Mouse (Mus musculus) heart, adult 18-20 months (tissue): Measurements from ENCODE around the gene Adgra3. TPM values are rescaled to one million over a fixed set of nuclear protein-coding genes. Genes with fewer than 3 reads are reported as not detected.

Experiments
- DNase-seq, 2 experiments: peaks; one replicate each; pipeline ENCODE4 v3.0.0; 2021 to 2022; ENCODE audit warnings: mixed read lengths in 1 of 2
- total RNA-seq, 2 experiments: library from RNA; stranded (reverse); gene quantifications; 2 replicates each; pipeline ENCODE4 v1.2.3; 2021

Gene Adgra3
- total RNA-seq, 2 experiments from 2014 or later, result 20.0 to 31.3 TPM

DNA sequence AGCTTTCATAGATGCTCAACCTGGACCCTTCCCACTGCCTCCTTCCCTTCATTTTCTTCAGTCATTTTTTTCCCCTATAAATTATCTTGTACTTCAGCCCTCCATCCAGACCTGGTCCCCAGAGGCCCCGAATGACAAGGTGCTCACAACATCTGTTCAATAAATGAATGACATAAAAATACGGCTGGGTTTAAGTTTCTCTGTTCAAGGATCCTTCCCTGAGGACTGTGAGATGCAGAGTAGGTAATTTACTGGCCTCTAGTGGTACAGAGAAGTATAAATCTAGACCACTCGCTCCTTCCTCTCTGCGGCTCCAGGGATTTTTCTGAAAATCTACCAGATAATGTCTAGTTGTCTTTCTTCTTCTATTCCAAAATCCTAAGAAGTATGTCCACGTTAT is 26.5 kb downstream of the Adgra3 start:
- peak in 1 of 2 experiments; percentile 44 for DNase-seq

DNA sequence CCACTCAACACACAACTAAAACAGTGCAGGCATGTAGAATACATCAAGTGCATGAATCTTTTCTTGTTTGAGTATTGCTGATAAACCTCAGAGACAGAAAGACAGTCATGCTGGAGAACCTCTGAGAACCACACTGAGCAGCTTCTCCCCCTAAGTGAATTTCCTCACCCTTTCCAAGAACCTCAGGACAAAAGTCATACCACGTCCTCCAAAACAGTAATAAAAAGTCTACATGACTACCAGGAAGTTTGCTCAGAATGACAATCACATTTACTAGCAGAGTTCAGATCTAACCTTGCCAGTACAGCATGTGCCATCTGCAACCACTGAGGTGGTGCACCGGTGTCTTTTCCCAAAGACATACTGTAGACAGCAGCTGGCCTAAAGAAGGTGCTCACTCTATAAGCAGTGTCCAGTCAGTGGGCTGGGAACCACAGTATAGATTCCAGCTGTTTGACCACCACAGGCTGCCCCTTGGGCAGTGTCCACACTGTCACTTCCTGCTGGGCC is 27.0 kb downstream of the Adgra3 start:
- DNase-seq, result no peak

DNA sequence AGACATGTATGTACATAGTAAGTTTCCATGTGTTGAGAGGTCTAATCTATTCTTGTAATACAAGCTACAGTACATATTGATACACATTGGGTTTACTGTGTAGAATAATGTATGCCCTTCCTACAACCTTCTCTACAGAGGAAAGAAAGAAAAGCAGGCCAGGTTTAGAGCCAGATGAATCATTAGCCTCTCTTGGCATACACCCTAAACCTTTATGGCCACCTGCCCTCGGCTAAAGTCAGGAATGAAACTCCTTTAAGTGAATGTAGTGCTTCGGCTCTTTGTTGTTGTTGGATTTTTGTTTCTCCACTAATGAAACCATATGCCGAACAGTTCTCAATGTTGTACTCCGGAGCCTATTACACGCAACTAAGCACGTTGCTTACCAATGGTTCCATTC is 27.5 kb downstream of the Adgra3 start:
- no peak for DNase-seq

DNA sequence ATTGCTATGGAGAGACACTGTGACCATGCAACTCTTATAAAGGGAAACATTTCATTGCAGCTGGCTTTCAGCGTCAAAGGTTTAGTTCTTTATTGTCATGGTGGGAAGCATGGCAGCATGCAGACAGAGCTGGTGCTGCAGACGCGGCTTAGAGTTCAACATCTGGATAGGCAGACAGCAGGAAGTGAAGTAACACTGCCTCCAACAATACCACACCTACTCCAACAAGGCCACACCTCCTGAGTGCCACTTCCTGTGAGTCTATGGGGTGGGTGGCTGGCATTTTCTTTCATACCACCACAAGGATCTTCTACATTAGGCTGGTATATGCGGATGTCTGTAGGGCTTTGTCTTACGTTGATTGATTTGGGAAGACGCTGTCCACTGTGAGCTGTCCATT is 29.1 kb downstream of the Adgra3 start:
- no peak for DNase-seq

DNA sequence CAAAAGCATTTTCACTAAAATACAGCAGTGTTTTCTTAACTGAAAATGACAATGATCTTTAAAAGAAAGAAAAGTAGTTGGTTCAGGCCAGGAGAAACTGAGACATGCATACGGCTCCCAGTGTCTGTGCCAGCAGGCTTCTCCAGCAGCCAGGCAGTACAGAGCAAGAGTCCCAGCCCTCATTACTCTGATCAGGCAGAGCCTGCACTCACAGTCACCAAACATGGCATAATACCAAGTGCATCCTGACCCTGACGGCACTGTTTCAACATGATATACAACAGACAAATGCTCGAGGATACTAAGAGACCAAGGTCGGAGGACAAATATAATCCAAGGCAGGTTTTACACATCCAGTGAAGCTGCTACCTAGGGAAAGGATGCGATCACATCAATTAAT is 31.2 kb downstream of the Adgra3 start:
- peak in 1 of 2 experiments; percentile 16 for DNase-seq

DNA sequence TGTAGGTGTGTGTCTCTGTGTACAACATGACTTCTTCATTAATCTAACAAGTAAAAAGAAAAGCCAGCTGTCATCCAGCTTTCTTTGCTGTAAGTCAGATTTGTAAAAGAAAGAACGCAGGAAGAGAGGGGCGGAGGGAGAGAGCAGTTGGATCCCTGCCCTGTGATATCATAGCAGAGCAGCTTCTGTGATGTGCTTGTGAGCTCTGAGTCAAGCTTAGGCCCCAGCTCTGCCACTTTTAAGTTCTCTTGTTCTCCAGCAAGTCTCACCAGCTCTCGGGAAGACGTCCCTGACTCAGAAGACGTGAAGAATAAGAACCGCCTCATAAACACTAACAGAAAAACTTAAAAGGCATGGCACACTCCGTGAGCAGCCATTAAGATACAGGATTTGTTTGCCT is 31.8 kb downstream of the Adgra3 start:
- no peak for DNase-seq

DNA sequence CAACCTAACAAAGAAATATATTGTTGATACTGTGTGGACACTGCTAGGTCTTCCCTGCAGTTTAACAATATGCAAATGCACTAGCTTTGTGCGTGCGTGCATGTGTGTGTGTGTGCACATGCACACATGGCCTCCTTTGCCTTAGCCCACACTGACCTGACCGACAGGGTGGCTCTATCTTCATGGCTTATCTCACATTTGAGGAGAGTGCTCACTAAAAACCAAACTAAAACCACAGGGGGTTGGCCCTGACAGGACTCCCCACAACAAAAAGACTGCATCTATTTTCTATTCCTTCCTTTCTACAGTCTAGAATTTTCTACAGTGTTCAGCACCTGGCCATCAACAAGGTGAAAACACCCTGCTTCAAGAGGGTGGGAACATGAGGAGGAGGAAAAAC is 32.7 kb downstream of the Adgra3 start:
- DNase-seq, result no peak

DNA sequence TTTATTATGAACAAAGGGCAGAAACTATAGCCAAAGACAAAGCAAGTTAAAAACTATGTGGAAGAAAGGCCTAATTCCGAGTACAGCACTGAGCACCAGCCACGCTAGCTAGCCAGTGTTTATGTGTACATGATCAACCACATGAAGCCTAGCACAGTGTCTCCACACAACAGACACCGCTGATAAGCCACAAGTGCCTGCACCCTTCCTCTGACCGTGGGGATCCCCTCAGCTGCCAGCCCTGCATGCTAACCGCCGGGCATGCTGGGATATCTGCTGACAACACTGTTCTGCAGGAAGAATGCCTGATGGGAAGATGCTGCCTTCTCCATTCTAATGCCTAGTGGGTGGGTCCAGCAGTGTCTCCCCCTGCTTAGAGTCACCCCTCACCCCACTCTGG is 34.7 kb downstream of the Adgra3 start:
- DNase-seq, result no peak

DNA sequence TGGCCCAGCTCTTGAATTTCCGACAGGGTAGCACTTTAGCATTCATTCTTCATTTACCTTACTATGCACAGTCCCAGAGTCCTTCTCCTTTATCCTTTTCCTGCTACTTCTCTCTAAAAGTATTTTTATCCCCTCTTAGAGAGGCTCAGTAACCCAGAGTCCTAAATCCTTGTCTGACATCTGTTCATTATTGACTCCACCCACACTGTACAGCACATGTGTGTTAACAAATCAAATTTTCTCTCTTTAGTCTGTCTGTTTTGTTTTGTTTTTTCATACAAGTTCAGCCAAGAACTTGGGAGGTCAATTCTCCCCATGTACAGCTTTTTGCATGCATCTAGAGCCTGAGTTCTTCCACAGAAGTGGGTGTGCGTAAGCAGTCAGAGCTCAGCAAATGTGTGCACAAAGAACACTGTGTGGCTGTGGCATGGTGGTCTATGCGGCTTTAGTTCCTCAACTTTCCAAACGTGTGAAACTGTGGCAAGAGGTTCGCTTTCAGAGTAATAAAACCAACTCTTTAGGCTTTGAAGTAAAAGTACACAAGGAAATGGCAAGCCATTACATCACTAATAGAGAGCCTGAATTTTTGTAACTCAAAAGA is 42.7 kb downstream of the Adgra3 start:
- DNase-seq, result no peak

DNA sequence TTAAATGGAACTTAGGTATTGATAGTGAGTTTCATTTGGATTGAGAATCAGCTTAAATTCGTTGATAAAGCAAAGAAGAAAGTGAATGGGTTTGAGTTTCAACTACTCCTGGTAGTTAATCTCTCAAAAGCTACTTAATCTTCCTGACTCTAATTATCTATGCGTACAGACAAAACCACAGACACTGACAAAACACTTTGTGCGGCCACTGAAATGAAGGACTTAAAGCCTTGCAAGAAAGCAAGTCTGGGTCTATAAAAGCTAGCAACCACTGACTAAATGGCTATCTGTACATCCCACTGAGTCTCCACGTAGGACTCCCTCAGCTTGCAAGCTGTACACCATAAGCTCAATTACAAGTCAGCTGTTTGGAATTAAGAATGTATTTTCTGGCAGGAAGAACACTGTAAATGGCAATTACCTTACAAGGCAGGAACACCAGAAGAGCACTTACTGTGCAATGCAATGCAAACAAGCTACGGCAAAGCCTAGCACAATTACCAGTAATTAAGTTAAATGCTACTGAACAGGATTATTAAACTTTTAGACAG is 43.6 kb downstream of the Adgra3 start:
- no peak for DNase-seq

DNA sequence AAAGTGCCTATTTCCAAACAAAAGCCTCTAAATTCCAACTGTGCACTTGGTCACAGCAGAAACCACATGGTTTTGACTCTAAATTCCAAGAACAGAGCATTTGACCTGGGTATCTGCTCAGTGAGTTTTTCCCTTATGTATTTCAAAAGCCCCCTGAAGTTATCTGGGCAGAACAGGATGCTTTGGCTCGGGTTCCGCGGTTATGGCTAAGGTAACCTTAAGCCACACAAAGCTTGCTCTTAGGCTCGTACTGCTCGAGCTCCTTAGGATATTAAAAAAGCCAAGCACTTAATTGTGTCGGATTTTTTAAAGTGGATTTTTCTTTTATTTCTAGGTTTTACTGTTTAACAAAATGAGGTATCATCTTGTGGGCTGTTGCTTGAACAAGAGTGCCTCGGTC is 44.1 kb downstream of the Adgra3 start:
- DNase-seq, result no peak

DNA sequence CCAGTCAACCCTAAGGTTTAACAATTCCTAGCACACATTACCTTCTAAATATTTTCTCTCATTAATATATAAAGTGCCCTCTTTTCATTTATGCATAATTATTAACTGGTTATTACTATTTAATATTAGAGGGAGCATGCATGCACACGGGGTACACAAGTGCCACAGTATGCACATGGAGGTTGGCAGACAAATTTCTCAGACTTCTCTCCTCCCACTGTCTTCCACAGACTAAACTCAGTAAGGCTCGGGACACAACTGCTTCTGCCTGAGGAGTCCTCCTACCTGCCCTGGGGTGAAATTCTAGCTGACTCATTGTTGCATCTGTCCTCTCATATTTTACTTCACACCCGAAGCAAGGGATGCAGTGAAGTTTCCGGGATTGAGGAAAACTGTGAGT is 44.8 kb downstream of the Adgra3 start:
- DNase-seq, result no peak

DNA sequence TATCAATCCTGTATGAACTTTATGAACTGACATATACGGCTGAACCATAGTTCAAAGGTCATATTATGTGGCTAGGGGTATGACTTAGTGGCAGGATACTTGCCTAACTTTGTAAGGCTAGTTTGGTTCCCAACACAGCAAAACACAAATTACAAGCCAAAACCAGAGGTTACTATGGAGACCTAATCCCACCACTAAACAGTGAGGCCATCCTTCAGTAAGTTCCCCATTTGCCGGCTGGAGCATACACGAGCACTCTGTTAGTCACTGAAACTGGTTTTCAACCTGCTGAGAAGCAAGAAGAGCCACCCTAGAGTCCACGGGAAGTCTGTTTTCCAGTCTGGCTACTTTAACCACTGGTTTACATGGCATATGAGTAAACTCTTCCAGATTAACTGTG is 50.0 kb downstream of the Adgra3 start:
- no peak for DNase-seq

DNA sequence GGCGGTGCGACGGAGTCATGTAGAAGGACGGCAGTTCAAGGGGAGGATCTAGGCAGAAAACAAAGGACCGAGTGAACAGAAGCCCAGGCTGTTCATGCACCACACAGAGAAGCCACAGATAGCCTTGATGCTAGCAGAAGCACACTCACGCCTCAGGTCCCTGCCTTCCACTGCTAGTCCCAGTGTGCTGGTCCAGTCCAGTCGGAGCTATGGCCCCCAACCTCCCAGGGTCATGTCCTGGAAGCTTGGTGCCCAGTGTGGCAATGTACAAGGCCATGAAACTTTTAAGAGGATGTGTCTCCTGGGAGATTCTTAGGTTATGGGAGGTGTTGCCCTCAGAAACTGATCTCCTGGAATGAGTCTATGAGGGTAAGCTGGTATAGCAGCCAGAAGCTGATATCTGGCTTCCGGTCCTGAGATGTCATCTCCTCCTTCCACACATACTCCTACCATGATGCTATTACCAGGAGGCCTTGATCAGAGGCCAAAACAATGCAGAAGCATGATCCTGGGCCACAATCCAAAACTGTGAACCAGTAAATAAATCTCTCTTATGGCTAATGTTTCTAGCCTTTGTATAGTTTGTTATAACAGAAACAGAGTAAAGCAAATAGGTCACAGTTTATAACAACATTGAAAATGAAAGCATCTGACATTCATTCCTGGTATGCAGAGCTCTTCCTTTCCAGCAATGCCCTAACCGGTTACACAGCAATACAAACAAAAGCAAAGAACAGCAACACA is 51.7 kb downstream of the Adgra3 start:
- peak; percentile 42 to 47 for DNase-seq

DNA sequence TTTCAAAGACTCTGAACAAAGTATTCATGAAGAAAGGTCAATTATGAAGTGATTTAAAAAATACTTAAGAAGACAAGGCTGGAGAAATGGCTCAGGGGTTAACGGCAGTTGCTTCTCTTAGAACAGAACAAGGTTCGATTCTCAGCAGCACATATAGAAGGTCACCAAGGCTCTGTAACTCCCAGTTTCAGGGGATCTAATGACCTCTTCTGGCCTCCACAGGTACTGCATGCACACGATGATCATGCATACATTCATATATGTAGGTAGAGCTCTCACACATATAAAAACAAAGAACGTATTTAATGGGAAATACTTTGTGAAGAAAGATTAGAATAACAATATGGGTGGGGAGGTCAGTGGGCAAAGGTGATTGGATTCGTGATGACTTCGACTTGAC is 56.5 kb downstream of the Adgra3 start:
- peak in 1 of 2 experiments; percentile 21 for DNase-seq

DNA sequence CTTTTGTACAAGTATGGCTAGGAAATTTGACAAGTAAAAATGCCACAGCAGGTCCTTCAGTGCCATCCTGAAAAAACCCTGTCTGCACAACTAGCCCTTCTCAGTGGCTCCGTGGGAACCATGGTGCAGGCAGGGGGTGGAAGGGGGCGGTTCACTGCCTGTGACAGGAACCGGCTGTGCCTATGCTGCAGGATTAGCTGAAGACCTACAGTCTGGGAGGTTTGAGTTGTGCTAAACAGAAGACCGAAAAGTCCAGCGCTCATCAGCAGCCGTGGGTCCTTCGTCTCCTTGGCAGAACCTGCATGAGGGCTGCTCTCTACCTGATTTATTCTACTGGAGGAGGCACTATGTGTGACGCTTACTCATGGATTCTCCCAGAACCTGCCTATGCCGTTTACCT is 59.0 kb downstream of the Adgra3 start:
- no peak for DNase-seq

DNA sequence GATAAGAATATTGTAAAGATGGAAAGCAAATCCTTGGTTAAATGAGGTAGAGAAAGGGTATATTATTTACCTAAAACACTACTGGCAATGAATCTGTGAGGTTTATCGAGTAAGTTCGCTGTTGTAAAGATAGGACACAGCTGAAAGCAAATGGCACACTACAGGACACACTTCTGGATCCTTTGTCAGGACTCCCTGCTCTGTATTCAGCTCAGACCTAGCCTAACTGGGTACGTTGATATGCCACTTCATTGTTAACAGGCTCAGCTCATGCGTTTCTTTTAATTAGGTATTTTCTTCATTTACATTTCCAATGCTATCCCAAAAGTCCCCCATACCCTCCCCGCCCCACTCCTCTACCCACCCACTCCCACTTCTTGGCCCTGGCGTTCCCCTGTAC is 61.8 kb downstream of the Adgra3 start:
- DNase-seq, result no peak

DNA sequence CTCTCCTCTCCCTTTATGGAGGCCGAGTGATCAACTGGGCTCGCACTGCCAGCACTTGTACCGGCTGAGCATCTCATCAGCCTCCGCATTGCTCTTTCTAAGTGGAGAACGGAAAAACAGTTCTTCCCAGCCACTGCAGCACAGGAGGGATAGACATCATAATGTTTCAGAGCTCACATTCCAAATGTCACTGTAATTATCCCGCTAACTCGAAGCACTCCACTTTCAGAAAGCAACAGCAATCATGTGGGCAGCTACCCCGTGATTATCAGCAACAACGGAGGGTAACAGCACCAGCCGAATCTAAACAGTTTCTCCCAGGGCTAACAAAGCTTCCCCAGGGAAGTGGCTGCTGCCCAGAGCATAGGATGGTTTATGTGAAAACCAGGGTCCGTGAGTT is 62.3 kb downstream of the Adgra3 start:
- DNase-seq, result no peak

DNA sequence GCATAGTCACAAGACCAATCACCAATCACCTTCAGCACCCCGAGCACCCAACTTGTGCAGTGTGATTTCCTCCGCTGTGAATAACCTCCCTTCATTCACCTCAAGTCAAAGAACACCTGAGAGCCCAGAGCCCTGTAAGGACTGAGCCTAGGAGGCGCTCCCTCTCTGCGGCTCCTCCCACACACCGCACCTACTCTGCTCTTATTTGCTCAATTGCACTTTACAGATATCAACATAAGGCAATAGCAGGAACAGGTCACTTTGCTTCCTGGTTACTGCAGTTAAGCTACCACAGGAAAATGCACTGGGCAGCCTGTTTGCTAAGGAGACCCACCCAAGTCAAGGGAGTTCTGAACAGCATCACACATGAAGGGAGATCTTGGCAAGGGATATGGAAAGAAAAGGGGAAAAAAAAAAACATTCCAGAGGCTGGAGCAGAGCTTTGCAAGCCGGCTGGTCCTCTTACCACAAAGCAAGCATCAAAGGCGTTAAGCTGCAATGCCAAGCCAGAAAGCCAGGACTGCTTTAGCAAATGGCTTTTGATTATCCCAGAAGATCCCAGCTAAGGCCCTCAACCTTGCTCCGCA is 68.0 kb downstream of the Adgra3 start:
- no peak for DNase-seq

DNA sequence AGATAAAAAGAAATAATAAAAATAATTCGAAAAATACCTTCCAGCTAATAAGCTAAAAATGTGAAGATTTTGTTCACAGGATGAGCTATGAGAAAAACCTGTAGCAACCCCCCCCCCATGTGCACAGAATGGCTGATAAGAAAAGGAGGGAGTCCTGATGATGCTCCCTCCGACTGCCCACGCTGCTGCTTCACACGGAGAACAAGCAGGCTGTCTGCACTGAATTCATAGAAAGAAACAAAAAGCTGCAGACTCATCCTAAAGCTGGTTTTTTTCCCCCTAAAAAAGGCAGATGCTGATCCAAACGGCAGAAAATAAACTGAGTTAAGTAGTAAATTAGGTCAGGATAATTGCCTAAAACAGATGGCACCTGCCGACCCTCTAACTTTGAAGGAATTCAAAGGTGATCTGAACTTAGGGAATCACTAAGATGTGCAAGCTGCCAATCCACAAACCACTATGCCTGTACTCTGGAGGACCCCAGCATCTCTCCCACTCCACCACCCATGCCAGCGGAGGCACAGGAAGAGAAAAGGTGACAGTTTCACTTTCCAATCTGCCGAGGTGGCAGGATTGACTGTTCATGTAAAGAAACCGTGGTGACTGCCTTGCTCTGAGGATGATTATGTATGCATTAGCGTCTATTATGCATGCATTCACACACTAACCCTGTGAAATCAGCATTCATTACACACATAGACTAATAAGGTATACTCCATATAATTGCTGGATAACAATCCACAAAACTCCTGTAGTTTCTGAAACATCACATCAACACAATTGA is 70.6 kb downstream of the Adgra3 start:
- DNase-seq, result no peak

DNA sequence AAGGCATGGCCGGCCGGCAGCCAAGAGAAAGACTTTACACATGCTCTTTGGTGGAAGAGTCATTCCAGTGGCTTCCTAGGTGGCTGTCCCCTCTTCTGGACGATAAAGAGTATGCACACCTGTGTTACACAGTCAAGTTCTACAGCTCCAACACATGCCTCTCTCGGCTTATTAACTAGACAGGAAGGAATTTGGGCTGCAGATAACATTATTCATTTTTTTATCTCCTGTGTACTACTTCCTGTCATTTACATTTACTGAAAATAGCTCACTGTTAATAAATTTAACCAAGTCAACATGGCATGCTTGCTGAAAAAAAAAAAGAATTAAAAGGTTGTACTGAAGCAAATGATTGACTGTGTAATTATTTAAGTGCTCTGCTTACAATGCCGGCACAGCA is 78.1 kb downstream of the Adgra3 start:
- no peak for DNase-seq

DNA sequence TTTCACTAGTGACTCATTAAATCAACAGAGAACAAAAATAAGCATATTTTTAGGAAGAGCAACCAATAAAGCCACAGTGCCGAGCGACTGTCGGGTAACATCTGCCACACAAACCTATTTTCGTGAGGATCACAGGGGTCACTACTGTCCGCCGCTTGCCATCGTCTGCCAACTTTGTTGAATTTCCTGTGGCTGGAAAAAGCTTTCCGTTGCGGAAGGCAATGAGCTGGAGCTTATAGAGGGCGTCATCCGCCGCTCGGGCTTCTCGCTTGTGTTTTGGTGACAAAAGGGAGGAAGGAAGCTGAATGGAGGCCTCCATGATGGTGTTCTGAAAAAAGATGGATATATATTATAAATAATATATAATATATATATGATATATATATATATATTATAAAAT is 79.6 kb downstream of the Adgra3 start:
- DNase-seq, result no peak

DNA sequence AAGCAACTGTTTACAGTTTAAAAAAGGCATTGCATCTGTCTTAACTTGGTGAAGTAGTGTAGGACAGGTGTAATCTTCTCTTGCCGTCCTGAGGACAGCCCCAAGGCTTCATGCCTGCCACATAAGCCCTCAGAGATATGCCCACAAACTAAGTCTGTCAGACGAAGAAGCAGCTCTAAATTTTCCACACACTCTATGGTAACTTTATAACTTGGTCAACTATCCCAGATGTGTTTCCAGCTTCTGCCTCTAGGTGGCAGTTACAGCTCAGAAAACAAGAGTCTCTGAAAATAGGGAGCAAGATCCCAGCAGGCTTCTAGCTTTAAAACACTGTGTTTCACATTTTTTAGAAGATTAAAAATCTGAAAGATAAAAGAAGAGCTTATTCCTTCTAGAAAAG is 82.8 kb downstream of the Adgra3 start:
- peak; percentile 54 to 85 for DNase-seq
